Mouse (Mus musculus) liver, adult 2 months (tissue): ENCODE measurements around the gene Taf8. TPM values are rescaled to one million over a fixed set of nuclear protein-coding genes. Genes with fewer than 3 reads are reported as not detected.

ENCODE experiments used
- DNase-seq: peaks from one replicate; pipeline ENCODE4 v3.0.0-alpha.2; 2011; ENCODE audit warnings: low read depth, low spot score; ENCODE audit errors: extremely low read depth
- H3K27ac ChIP-seq: fragments of 200-500 bp; replicated peaks from 2 replicates; pipeline ENCODE4 v1.5.1; 2012; ENCODE audit warnings: low read depth, mild to moderate bottlenecking, control low read depth, inconsistent platforms, low read length; ENCODE audit not compliant: insufficient read depth
- H3K27me3 ChIP-seq: fragments of 200-500 bp; 2 replicates; pipeline ENCODE4 v1.6.1; 2012; ENCODE audit warnings: mild to moderate bottlenecking, moderate library complexity, low read length, inconsistent platforms; ENCODE audit not compliant: control insufficient read depth, insufficient read depth
- H3K36me3 ChIP-seq: fragments of 200-500 bp; 2 replicates; pipeline ENCODE4 v1.6.1; 2012; ENCODE audit warnings: low read length, inconsistent platforms; ENCODE audit not compliant: control insufficient read depth, insufficient read depth
- H3K4me1 ChIP-seq: fragments of 200-500 bp; 2 replicates; pipeline ENCODE4 v1.6.1; 2011; ENCODE audit warnings: low read length; ENCODE audit not compliant: control insufficient read depth, insufficient read depth
- H3K4me3 ChIP-seq: fragments of 200-500 bp; 2 replicates; pipeline ENCODE4 v1.5.1; 2011; ENCODE audit warnings: low read depth, mild to moderate bottlenecking, control low read depth, low read length, moderate library complexity; ENCODE audit not compliant: insufficient read depth
- H3K79me2 ChIP-seq: fragments of 200-500 bp; 2 replicates; pipeline ENCODE4 v1.6.1; 2012; ENCODE audit warnings: inconsistent platforms, mild to moderate bottlenecking, low read length, moderate library complexity; ENCODE audit not compliant: control insufficient read depth, insufficient read depth
- H3K9ac ChIP-seq: fragments of 200-500 bp; 2 replicates; pipeline ENCODE4 v1.6.1; 2012; ENCODE audit warnings: low read depth, mild to moderate bottlenecking, control low read depth, inconsistent platforms, low read length
- CTCF ChIP-seq: fragments of 200-500 bp; IDR thresholded peaks from 2 replicates; pipeline ENCODE4 v1.5.1; 2011; ENCODE audit warnings: low read depth, low read length, control low read depth
- POLR2A ChIP-seq: fragments of 200-500 bp; IDR thresholded peaks from 2 replicates; pipeline ENCODE4 v1.6.1; 2011; ENCODE audit warnings: low read length, control low read depth; ENCODE audit not compliant: insufficient read depth; ENCODE audit errors: extremely low read depth
- WGBS: fragments of 180-500 bp; shearing (Covaris S2); methylation state at CpG from one replicate; pipeline ENCODE4 v1.1.7; 2018; 5-methylcytosine and 5-hydroxymethylcytosine counted together
- polyA plus RNA-seq: library from polyadenylated mRNA; depleted of rRNA; stranded (reverse); fragments of >200 nt; gene quantifications from 2 replicates; pipeline ENCODE4 v1.2.3, GENCODE M21; 2012
- total RNA-seq: library from RNA; depleted of rRNA; stranded (reverse); fragments of >200 nt; gene quantifications from 2 replicates; pipeline ENCODE4 v1.2.3, GENCODE M21; 2014

Taf8 gene
- total and polyA plus RNA-seq, 2 experiments, result 8.2 to 9.6 TPM

DNA sequence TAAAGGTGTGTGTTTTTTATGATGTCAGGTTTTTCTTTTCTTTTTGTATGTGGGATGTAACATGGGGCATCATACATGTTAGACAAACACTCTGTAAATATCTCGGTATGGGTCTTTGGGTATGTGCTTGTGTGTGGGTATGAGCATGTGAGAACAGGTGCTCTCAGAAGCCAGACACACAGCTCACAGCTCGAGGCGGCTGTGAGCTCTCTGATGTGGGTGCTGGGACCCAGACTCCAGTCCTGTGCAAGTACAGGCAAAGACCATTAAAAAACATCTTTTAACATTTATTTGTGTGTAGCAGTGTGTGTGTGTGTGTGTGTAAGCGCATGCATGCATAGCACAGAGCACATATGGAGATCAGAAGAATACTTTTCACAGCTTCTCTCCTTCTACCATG, 37.0 kb upstream of the Taf8 start:
- 92% methylated on average over 4 of the region's 4 CpGs for WGBS
- no peaks in the 10 kb centered on the region for H3K36me3 ChIP-seq
- H3K9ac ChIP-seq, result no peak overlapping the region
- no peak overlapping the region for H3K4me3 ChIP-seq
- TF ChIP-seq POLR2A (no peak), CTCF (no peak)
- peaks cover 7% of the 10 kb centered on the region for H3K4me1 ChIP-seq
- H3K27me3 ChIP-seq, result no peaks in the 10 kb centered on the region
- no peak for DNase-seq
- H3K79me2 ChIP-seq, result no peaks in the 10 kb centered on the region
- no peak overlapping the region for H3K27ac ChIP-seq

- H3K9ac ChIP-seq, result no peak overlapping the region
- TF ChIP-seq POLR2A, result no peak
- TF ChIP-seq CTCF, result no peak
- peak; percentile 77 for DNase-seq
- 29% methylated on average over 3 of the region's 3 CpGs for WGBS
- H3K79me2 ChIP-seq, result no peaks in the 10 kb centered on the region
- no peak overlapping the region for H3K4me3 ChIP-seq
- peaks cover 7% of the 10 kb centered on the region for H3K4me1 ChIP-seq
- no peaks in the 10 kb centered on the region for H3K36me3 ChIP-seq
- no peak overlapping the region for H3K27ac ChIP-seq
- H3K27me3 ChIP-seq, result no peaks in the 10 kb centered on the region
These were observed 36.0 kb upstream of the Taf8 start for GRCm38 (mm10) chr17:47538049-47538448.

GRCm38 (mm10) chr17:47535812-47536236, 33.7 kb upstream of the Taf8 start:
- Histone ChIP-seq H3K9ac (no peak overlapping the region), H3K36me3 (no peaks in the 10 kb centered on the region), H3K27ac (no peak overlapping the region), H3K4me1 (peaks cover 7% of the 10 kb centered on the region), H3K4me3 (no peak overlapping the region), H3K27me3 (no peaks in the 10 kb centered on the region), H3K79me2 (no peaks in the 10 kb centered on the region)
- no peak for TF ChIP-seq POLR2A
- no peak for TF ChIP-seq CTCF
- WGBS, result 82% methylated on average over 9 of the region's 9 CpGs
- no peak for DNase-seq

GRCm38 (mm10) chr17:47533691-47534090, 31.6 kb upstream of the Taf8 start:
- TF ChIP-seq CTCF (no peak), POLR2A (no peak)
- peaks cover 9% of the 10 kb centered on the region for H3K4me1 ChIP-seq

GRCm38 (mm10) chr17:47532364-47532763, 30.3 kb upstream of the Taf8 start:
- Histone ChIP-seq H3K27ac (no peak overlapping the region), H3K27me3 (no peaks in the 10 kb centered on the region), H3K79me2 (no peaks in the 10 kb centered on the region), H3K36me3 (no peaks in the 10 kb centered on the region), H3K4me1 (peaks cover 2% of the 10 kb centered on the region; the same call in 1 of the 2 replicates), H3K9ac (no peak overlapping the region), H3K4me3 (no peak overlapping the region)
- TF ChIP-seq CTCF, result no peak
- TF ChIP-seq POLR2A, result no peak
- no peak for DNase-seq
- WGBS, result 96% methylated on average over 5 of the region's 5 CpGs

More at GRCm38 (mm10) chr17:47533691-47534090, 31.6 kb upstream of the Taf8 start:
- no peaks in the 10 kb centered on the region for H3K79me2 ChIP-seq
- no peaks in the 10 kb centered on the region for H3K27me3 ChIP-seq
- no peak overlapping the region for H3K27ac ChIP-seq
- DNase-seq, result no peak
- no peak overlapping the region for H3K9ac ChIP-seq
- WGBS, result 96% methylated on average over 13 of the region's 13 CpGs
- no peak overlapping the region for H3K4me3 ChIP-seq
- H3K36me3 ChIP-seq, result no peaks in the 10 kb centered on the region

DNA sequence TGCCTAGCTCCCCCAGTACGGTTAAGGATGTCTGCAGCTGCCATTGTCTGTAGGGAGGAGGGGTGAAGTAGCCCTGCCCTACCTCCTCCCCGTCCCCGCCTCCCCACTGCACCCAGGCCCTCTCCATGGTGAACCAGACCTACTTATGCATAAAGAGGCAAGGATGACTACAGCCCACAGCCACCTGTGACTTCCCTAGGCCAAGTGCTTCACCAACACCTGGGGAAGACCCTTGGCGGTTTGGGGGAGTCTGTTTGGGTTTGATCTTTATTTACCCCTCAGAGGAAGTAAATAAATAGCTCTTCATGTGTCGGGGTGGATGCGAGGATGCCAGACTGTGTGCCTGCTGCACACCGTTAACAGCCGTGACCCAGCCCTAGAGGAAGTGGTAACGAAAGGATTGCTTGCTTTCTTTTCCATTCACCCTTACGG, 29.3 kb upstream of the Taf8 start:
- Histone ChIP-seq H3K9ac (no peak overlapping the region), H3K36me3 (no peaks in the 10 kb centered on the region), H3K79me2 (no peaks in the 10 kb centered on the region), H3K27ac (no peak overlapping the region), H3K27me3 (no peaks in the 10 kb centered on the region), H3K4me3 (no peak overlapping the region), H3K4me1 (peaks cover 2% of the 10 kb centered on the region; the same call in 1 of the 2 replicates)
- no peak for DNase-seq
- WGBS, result 90% methylated on average over 10 of the region's 10 CpGs
- TF ChIP-seq POLR2A, result no peak
